Mouse (Mus musculus) lung, adult 2 months (tissue): ENCODE measurements around the gene Jund.

Experiments
- CTCF ChIP-seq: fragments of 200-500 bp; IDR thresholded peaks from 2 replicates; pipeline ENCODE4 v1.5.1; 2011; ENCODE audit warnings: mild to moderate bottlenecking, low read length, control low read depth; ENCODE audit not compliant: insufficient read depth
- POLR2A ChIP-seq: fragments of 200-500 bp; IDR thresholded peaks from 2 replicates; pipeline ENCODE4 v1.6.1; 2011; ENCODE audit warnings: low read depth, mild to moderate bottlenecking, control low read depth, low read length, borderline replicate concordance; ENCODE audit errors: extremely low read depth

GRCm38 (mm10) chr8:70687576-70687975 is 11.2 kb upstream of the Jund start:
- TF ChIP-seq POLR2A (no peak), CTCF (no peak)
